Mouse (Mus musculus): ENCODE data around the gene Pomgnt2. TPM values are rescaled to one million over a fixed set of nuclear protein-coding genes. Genes with fewer than 3 reads are reported as not detected.

The Pomgnt2 gene
- total and polyA plus RNA-seq, 3 experiments = not detected

- H3K27me3 ChIP-seq (ENCODE audit: control insufficient read depth in 1 of 2, insufficient read depth in 2 of 2, low read length in 2 of 2) = no peaks in the 10 kb centered on the region
- no peak for DNase-seq (ENCODE audit: low read depth, low spot score)
- no peak for TF ChIP-seq E2F4 (IDR thresholded peaks at IDR 0.05; ENCODE audit: borderline replicate concordance, low read depth, low read length)
- no peak for TF ChIP-seq BHLHE40 (IDR thresholded peaks at IDR 0.05; ENCODE audit: borderline replicate concordance, low read depth, low read length)
- no peak for TF ChIP-seq USF2 (IDR thresholded peaks at IDR 0.05; ENCODE audit: borderline replicate concordance in 1 of 2, insufficient read depth in 1 of 2, low read depth in 1 of 2, low read length in 2 of 2)
- TF ChIP-seq NRF1 (IDR thresholded peaks at IDR 0.05; ENCODE audit: insufficient read depth, low read depth, low read length, poor library complexity, severe bottlenecking) = no peak
- no peak for TF ChIP-seq JUND (IDR thresholded peaks at IDR 0.05; ENCODE audit: low read depth, low read length)
- no peak for TF ChIP-seq RAD21 (IDR thresholded peaks at IDR 0.05; ENCODE audit: low read depth, low read length)
- TF ChIP-seq ETS1 (IDR thresholded peaks at IDR 0.05; ENCODE audit: low read depth, low read length) = no peak
- TF ChIP-seq SMC3 (IDR thresholded peaks at IDR 0.05; ENCODE audit: low read depth, low read length) = no peak
- TF ChIP-seq UBTF (IDR thresholded peaks at IDR 0.05; ENCODE audit: borderline replicate concordance, insufficient read depth, low read depth, low read length) = no peak
- no peak for TF ChIP-seq NELFE (IDR thresholded peaks at IDR 0.05; ENCODE audit: low read depth, low read length)
- no peak for TF ChIP-seq HCFC1 (IDR thresholded peaks at IDR 0.05; ENCODE audit: low read depth, low read length)
- H3K4me1 ChIP-seq (ENCODE audit: control insufficient read depth in 1 of 2, insufficient read depth in 2 of 2, low read length in 2 of 2) = no peaks in the 10 kb centered on the region
- H3K4me3 ChIP-seq (ENCODE audit: control insufficient read depth in 1 of 2, insufficient read depth in 1 of 2, low read depth in 2 of 2, low read length in 2 of 2) = no peak overlapping the region
- H3K9me3 ChIP-seq (replicated peaks; ENCODE audit: insufficient read depth, low read length) = no peaks in the 10 kb centered on the region
- no peak overlapping the region for H3K9ac ChIP-seq (ENCODE audit: control insufficient read depth, low read depth, low read length, poor library complexity, severe bottlenecking)
- no peak overlapping the region for H3K27ac ChIP-seq (ENCODE audit: control insufficient read depth, low read depth, low read length)
- H3K79me2 ChIP-seq (ENCODE audit: control insufficient read depth, insufficient read depth, low read length, poor library complexity) = no peaks in the 10 kb centered on the region
- no peaks in the 10 kb centered on the region for H3K36me3 ChIP-seq (ENCODE audit: control insufficient read depth in 1 of 2, insufficient read depth in 2 of 2, low read length in 2 of 2)
Observed at GRCm38 (mm10) chr9:121948431-121948830, 48.5 kb downstream of the Pomgnt2 start.

GRCm38 (mm10) chr9:121947784-121948183, 49.1 kb downstream of the Pomgnt2 start:
- no peak overlapping the region for H3K27ac ChIP-seq (ENCODE audit: control insufficient read depth, low read depth, low read length)
- no peaks in the 10 kb centered on the region for H3K36me3 ChIP-seq (ENCODE audit: control insufficient read depth in 1 of 2, insufficient read depth in 2 of 2, low read length in 2 of 2)
- H3K9ac ChIP-seq (ENCODE audit: control insufficient read depth, low read depth, low read length, poor library complexity, severe bottlenecking) = no peak overlapping the region
- H3K4me1 ChIP-seq (ENCODE audit: control insufficient read depth in 1 of 2, insufficient read depth in 2 of 2, low read length in 2 of 2) = no peaks in the 10 kb centered on the region
- no peak for DNase-seq (ENCODE audit: low read depth, low spot score)
- no peak for TF ChIP-seq ETS1 (IDR thresholded peaks at IDR 0.05; ENCODE audit: low read depth, low read length)
- TF ChIP-seq POLR2A (IDR thresholded peaks at IDR 0.05; ENCODE audit: control insufficient read depth in 1 of 2, insufficient read depth in 1 of 2, low read depth in 1 of 2, low read length in 2 of 2, poor library complexity in 1 of 2) = no peak
- TF ChIP-seq CTCF (IDR thresholded peaks at IDR 0.05 in 2 of 3, conservative IDR thresholded peaks at IDR 0.05 in 1 of 3; ENCODE audit: control insufficient read depth in 1 of 3, insufficient read depth in 1 of 3, low read depth in 2 of 3, low read length in 3 of 3, poor library complexity in 1 of 3, severe bottlenecking in 1 of 3) = no peak
- TF ChIP-seq POLR2AphosphoS2 (IDR thresholded peaks at IDR 0.05; ENCODE audit: low read length) = no peak
- TF ChIP-seq TCF12 (IDR thresholded peaks at IDR 0.05; ENCODE audit: low read depth, low read length) = no peak
- TF ChIP-seq TAL1 (IDR thresholded peaks at IDR 0.05; ENCODE audit: low read length) = no peak
- TF ChIP-seq MYC (IDR thresholded peaks at IDR 0.05; ENCODE audit: low read depth, low read length) = no peak
- no peaks in the 10 kb centered on the region for H3K27me3 ChIP-seq (ENCODE audit: control insufficient read depth in 1 of 2, insufficient read depth in 2 of 2, low read length in 2 of 2)
- no peak overlapping the region for H3K4me3 ChIP-seq (ENCODE audit: control insufficient read depth in 1 of 2, insufficient read depth in 1 of 2, low read depth in 2 of 2, low read length in 2 of 2)
- no peaks in the 10 kb centered on the region for H3K79me2 ChIP-seq (ENCODE audit: control insufficient read depth, insufficient read depth, low read length, poor library complexity)
- H3K9me3 ChIP-seq (replicated peaks; ENCODE audit: insufficient read depth, low read length) = no peaks in the 10 kb centered on the region

All from MEL (cell line).